23 mouse cellular contexts compared by ENCODE assay signal in the genomic region with DNA sequence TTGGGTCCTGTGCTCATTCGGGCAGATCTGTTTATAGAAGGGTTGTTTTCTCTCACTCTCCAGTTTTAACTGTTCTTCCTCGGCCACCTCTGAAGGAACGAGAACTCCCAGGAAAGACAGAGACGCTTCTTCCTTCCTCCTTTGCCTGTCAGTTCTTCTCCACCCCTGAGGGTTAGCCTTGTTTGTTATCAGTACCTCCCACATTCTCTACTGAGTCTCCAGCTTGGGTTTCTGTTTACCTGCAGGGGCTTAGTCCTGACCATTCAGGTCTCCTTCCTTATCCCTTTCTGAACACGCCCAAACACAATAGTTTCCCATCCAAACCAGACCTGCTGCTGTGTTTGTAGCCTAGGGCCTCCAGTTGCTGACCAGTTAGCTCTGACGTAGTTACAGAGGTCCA. TPM values are rescaled to one million over a fixed set of nuclear protein-coding genes. Genes with fewer than 3 reads are reported as not detected.
"Had no signal": no experiment of that assay in that cellular context is flagged by ENCODE, and none has a peak within 500 bp of the region (broad histone marks: within the 10 kb centered on the region; RNA-seq: fewer than 3 reads in every experiment).

No protein-coding gene starts in this region.

- H3K4me2 ChIP-seq: limb, embryonic 13.5 days; lung, embryonic 15.5 days; midbrain, embryonic 12.5 days; neural tube, embryonic 13.5 days had no signal

- H3K4me3 ChIP-seq: layer of hippocampus, adult 2 months; limb, embryonic 10.5 days; limb, embryonic 13.5 days; lung, embryonic 15.5 days; midbrain, embryonic 12.5 days; myocyte; neural tube, embryonic 13.5 days had no signal

- DNase-seq: kidney, adult 18-20 months; kidney, adult 9 months; kidney, postnatal 14 days; layer of hippocampus, adult 9-11 months; lung, adult 18-20 months; lung, postnatal 10 days; lung, postnatal 36 days; retina, postnatal 1 day; right cerebral cortex, postnatal 25 days; spleen, adult 18-20 months; thymus, adult 18-20 months; thymus, postnatal 36 days had no signal

- H3K9ac ChIP-seq: limb, embryonic 13.5 days; lung, embryonic 15.5 days; midbrain, embryonic 12.5 days; neural tube, embryonic 13.5 days had no signal

- H3K9me3 ChIP-seq: limb, embryonic 10.5 days; limb, embryonic 13.5 days; lung, embryonic 15.5 days; midbrain, embryonic 12.5 days; neural tube, embryonic 13.5 days had no signal

- H3K4me1 ChIP-seq: limb, embryonic 10.5 days; limb, embryonic 13.5 days; lung, embryonic 15.5 days; midbrain, embryonic 12.5 days; neural tube, embryonic 13.5 days had no signal

- H3K36me3 ChIP-seq: limb, embryonic 10.5 days; limb, embryonic 13.5 days; lung, embryonic 15.5 days; midbrain, embryonic 12.5 days; neural tube, embryonic 13.5 days had no signal

- ATAC-seq: intestine, embryonic 16.5 days; midbrain, embryonic 16.5 days had no signal

- H3K27ac ChIP-seq: layer of hippocampus, adult 2 months; limb, embryonic 10.5 days; limb, embryonic 13.5 days; lung, embryonic 15.5 days; midbrain, embryonic 12.5 days; neural tube, embryonic 13.5 days had no signal

- H3K27me3 ChIP-seq: limb, embryonic 13.5 days; lung, embryonic 15.5 days; neural tube, embryonic 13.5 days had no signal

RNA-seq across cellular contexts. Expression of gene Hlf, which starts 8.2 kb away (rescaled TPM):
- total RNA-seq: monocyte, adult 5-6 weeks; neutrophil, adult 5-6 weeks had no signal
